ENCODE assay signal across 9 mouse cellular contexts in genomic region chr10:81284719-81285118, GRCm38 (mm10). TPM values are rescaled to one million over a fixed set of nuclear protein-coding genes. Genes with fewer than 3 reads are reported as not detected.
A peak's percentile ranks its signal among the peaks of the same experiment; 100 is the strongest.
DNase-seq lines count a peak whose midpoint lies in the region; ATAC-seq lines count a peak whose summit lies in the region.
"Had no signal": no experiment of that assay in that cellular context is flagged by ENCODE, and none has a peak within 500 bp of the region (broad histone marks: within the 10 kb centered on the region; RNA-seq: fewer than 3 reads in every experiment).

No protein-coding gene starts in this region.

- DNase-seq in cerebellum, adult 9-11 months = peak; percentile 66
- DNase-seq in cerebellum, adult 8-10 months = no peak
- no peak for DNase-seq in hindbrain, embryonic 10.5 days (ENCODE audit: low spot score)
- DNase-seq in kidney, postnatal 36 days = peak; percentile 79 to 80
- no peak for DNase-seq in midbrain, embryonic 11.5 days (ENCODE audit: low spot score, missing footprints)
- no peak for DNase-seq in left cerebral cortex, adult 8-10 months (ENCODE audit: low spot score in 2 of 2)
- DNase-seq in adrenal gland, postnatal 4 days (ENCODE audit: low spot score in 2 of 2) = no peak
- DNase-seq in cerebellum, adult 11 months = no peak
- DNase-seq: right cerebral cortex, postnatal 14 days had no signal

- peaks cover 41% of the 10 kb centered on the region for H3K4me1 ChIP-seq in hindbrain, embryonic 10.5 days (replicated peaks)
- peaks cover 5% of the 10 kb centered on the region for H3K4me1 ChIP-seq in midbrain, embryonic 11.5 days (ENCODE audit: control insufficient read depth, insufficient read depth, low read length)

- peak overlapping the region; percentile 60 for H3K4me3 ChIP-seq in hindbrain, embryonic 10.5 days
- no peak overlapping the region; the same call in 1 of the 2 replicates for H3K4me3 ChIP-seq in midbrain, embryonic 11.5 days (ENCODE audit: low read depth, low read length)

- peaks cover 79% of the 10 kb centered on the region for H3K27me3 ChIP-seq in hindbrain, embryonic 10.5 days (ENCODE audit: insufficient read depth, poor library complexity, severe bottlenecking)
- H3K27me3 ChIP-seq in midbrain, embryonic 11.5 days (ENCODE audit: control insufficient read depth, insufficient read depth, low read length) = peaks cover 24% of the 10 kb centered on the region

- H3K9ac ChIP-seq in midbrain, embryonic 11.5 days (ENCODE audit: low read length) = no peak overlapping the region

- H3K4me2 ChIP-seq in midbrain, embryonic 11.5 days = peak overlapping the region; percentile 69

- 11% methylated on average over 17 of the region's 17 CpGs for WGBS in hindbrain, embryonic 10.5 days
- WGBS in midbrain, embryonic 11.5 days = 15% methylated on average over 17 of the region's 17 CpGs

- peak overlapping the region; percentile 87 for H3K27ac ChIP-seq in hindbrain, embryonic 10.5 days
- no peak overlapping the region for H3K27ac ChIP-seq in midbrain, embryonic 11.5 days (ENCODE audit: low read depth, low read length)

- no peaks in the 10 kb centered on the region for H3K36me3 ChIP-seq in hindbrain, embryonic 10.5 days
- no peaks in the 10 kb centered on the region for H3K36me3 ChIP-seq in midbrain, embryonic 11.5 days (ENCODE audit: control insufficient read depth, insufficient read depth, low read length)

- no peak for ATAC-seq in midbrain, embryonic 11.5 days (ENCODE audit: low FRiP score)

- H3K9me3 ChIP-seq in hindbrain, embryonic 10.5 days = no peaks in the 10 kb centered on the region
- H3K9me3 ChIP-seq in midbrain, embryonic 11.5 days (ENCODE audit: control insufficient read depth, low read length) = no peaks in the 10 kb centered on the region

RNA-seq across cellular contexts. Expression of gene Tjp3, which starts 6.7 kb away (rescaled TPM):
- polyA plus RNA-seq in hindbrain, embryonic 10.5 days (2016; fragmentation: Nextera tagmentation; extraction: Ambion mirVana) = 7.0 and 9.0 TPM in 2 replicates
- polyA plus RNA-seq in midbrain, embryonic 11.5 days (2014; fragmentation: Nextera tagmentation; extraction: Ambion mirVana) = 3.9 and 4.0 TPM in 2 replicates
- under 1 TPM in 3 of 4 experiments, not detected in 1; 0.23 to 1.00 (median 0.27) TPM for total RNA-seq in left cerebral cortex, adult 8-10 months (2022)
- 1 to 10 TPM; 1.8 to 3.1 TPM for total RNA-seq in adrenal gland, postnatal 4 days (2021)

RNA-seq across cellular contexts. Expression of gene Pip5k1c, which starts 8.0 kb away (rescaled TPM):
- 62.1 and 78.5 TPM in 2 replicates for polyA plus RNA-seq in hindbrain, embryonic 10.5 days (2016; fragmentation: Nextera tagmentation; extraction: Ambion mirVana)
- 42.0 and 46.2 TPM in 2 replicates for polyA plus RNA-seq in midbrain, embryonic 11.5 days (2014; fragmentation: Nextera tagmentation; extraction: Ambion mirVana)
- 100 to 1,000 TPM; 355 to 367 (median 361) TPM for total RNA-seq in left cerebral cortex, adult 8-10 months (2022)
- total RNA-seq in adrenal gland, postnatal 4 days (2021) = 10 to 100 TPM; 65.2 to 71.1 TPM

RNA-seq across cellular contexts. Expression of gene Apba3, which starts 18.0 kb away (rescaled TPM):
- 46.2 and 54.6 TPM in 2 replicates for polyA plus RNA-seq in hindbrain, embryonic 10.5 days (2016; fragmentation: Nextera tagmentation; extraction: Ambion mirVana)
- 25.4 and 31.2 TPM in 2 replicates for polyA plus RNA-seq in midbrain, embryonic 11.5 days (2014; fragmentation: Nextera tagmentation; extraction: Ambion mirVana)
- total RNA-seq in left cerebral cortex, adult 8-10 months (2022) = 10 to 100 TPM; 24.3 to 38.6 (median 27.6) TPM
- total RNA-seq in adrenal gland, postnatal 4 days (2021) = 10 to 100 TPM; 47.8 to 49.5 TPM

RNA-seq across cellular contexts. Expression of gene Mrpl54, which starts 18.0 kb away (rescaled TPM):
- 238 and 239 TPM in 2 replicates for polyA plus RNA-seq in hindbrain, embryonic 10.5 days (2016; fragmentation: Nextera tagmentation; extraction: Ambion mirVana)
- 198 and 205 TPM in 2 replicates for polyA plus RNA-seq in midbrain, embryonic 11.5 days (2014; fragmentation: Nextera tagmentation; extraction: Ambion mirVana)
- total RNA-seq in left cerebral cortex, adult 8-10 months (2022) = 10 to 100 TPM; 39.8 to 51.5 (median 47.8) TPM
- 100 to 1,000 TPM; 107 to 108 TPM for total RNA-seq in adrenal gland, postnatal 4 days (2021)

RNA-seq across cellular contexts. Expression of gene Matk, which starts 32.0 kb away (rescaled TPM):
- polyA plus RNA-seq in hindbrain, embryonic 10.5 days (2016; fragmentation: Nextera tagmentation; extraction: Ambion mirVana) = 3.9 and 4.9 TPM in 2 replicates
- 2.5 and 2.7 TPM in 2 replicates for polyA plus RNA-seq in midbrain, embryonic 11.5 days (2014; fragmentation: Nextera tagmentation; extraction: Ambion mirVana)
- 100 to 1,000 TPM; 167 to 192 (median 183) TPM for total RNA-seq in left cerebral cortex, adult 8-10 months (2022)
- 1 to 10 TPM; 2.9 to 3.0 TPM for total RNA-seq in adrenal gland, postnatal 4 days (2021)

Comparison
In these comparisons a context has a peak if more than half of its experiments do, and no peak if none do; other contexts are left out.
1. DNase-seq: peak in cerebellum, adult 9-11 months (single experiment) and kidney, postnatal 36 days (2 of 2); none in cerebellum, adult 8-10 months (single experiment), hindbrain, embryonic 10.5 days (single experiment), midbrain, embryonic 11.5 days (single experiment), left cerebral cortex, adult 8-10 months (0 of 2), adrenal gland, postnatal 4 days (0 of 2) and cerebellum, adult 11 months (single experiment).
2. RNA of gene Pip5k1c, which starts 8.0 kb away (total RNA-seq): 355 to 367 TPM in left cerebral cortex, adult 8-10 months; 65.2 to 71.1 TPM in adrenal gland, postnatal 4 days; every median in the first group is over 4 times any median in the second.